Mouse (Mus musculus) intestine, embryonic 16.5 days (tissue): ENCODE measurements around the gene Pole3. TPM values are rescaled to one million over a fixed set of nuclear protein-coding genes. Genes with fewer than 3 reads are reported as not detected.

Source experiments
- ATAC-seq: fragments of 200-750 bp; cut with Nextera tagmentation; 2 replicates; pipeline ENCODE4 v1.8.0; 2017; ENCODE audit warnings: moderate TSS enrichment, moderate library complexity
- H3K27ac ChIP-seq: fragments of 300-500 bp; sonication (generic); 2 replicates; pipeline ENCODE4 v1.5.1; 2014; ENCODE audit warnings: mild to moderate bottlenecking, low read length
- H3K27me3 ChIP-seq: fragments of 300-500 bp; sonication (generic); replicated peaks from 2 replicates; pipeline ENCODE4 v1.6.1; 2014; ENCODE audit warnings: low read length, control low read depth, mixed read lengths; ENCODE audit not compliant: control insufficient read depth, insufficient read depth
- H3K36me3 ChIP-seq: fragments of 300-500 bp; sonication (generic); 2 replicates; pipeline ENCODE4 v1.6.1; 2014; ENCODE audit warnings: low read length, control low read depth; ENCODE audit not compliant: control insufficient read depth, insufficient read depth
- H3K4me1 ChIP-seq: fragments of 300-500 bp; sonication (generic); 2 replicates; pipeline ENCODE4 v1.6.1; 2014; ENCODE audit warnings: low read length, control low read depth, mixed read lengths; ENCODE audit not compliant: control insufficient read depth, insufficient read depth
- H3K4me2 ChIP-seq: fragments of 300-500 bp; sonication (generic); 2 replicates; pipeline ENCODE4 v1.6.1; 2014; ENCODE audit warnings: low read depth, low read length, control low read depth
- H3K4me3 ChIP-seq: fragments of 300-500 bp; sonication (generic); 2 replicates; pipeline ENCODE4 v1.5.1; 2014; ENCODE audit warnings: mild to moderate bottlenecking, low read length
- H3K9ac ChIP-seq: fragments of 300-500 bp; sonication (generic); 2 replicates; pipeline ENCODE4 v1.6.1; 2014; ENCODE audit warnings: low read depth, low read length
- H3K9me3 ChIP-seq: fragments of 300-500 bp; sonication (generic); 2 replicates; pipeline ENCODE4 v1.6.1; 2016; ENCODE audit warnings: low read length, control low read depth; ENCODE audit not compliant: control insufficient read depth
- WGBS: fragments of 180-500 bp; shearing (Covaris S2); extraction: QIAGEN DNeasy Blood & Tissue Kit; methylation state at CpG from one replicate; pipeline ENCODE4 v1.1.7; 2014; 5-methylcytosine and 5-hydroxymethylcytosine counted together
- polyA plus RNA-seq: library from polyadenylated mRNA; unstranded; fragments of >200 nt; fragmentation: Nextera tagmentation; extraction: Ambion mirVana; gene quantifications from 2 replicates; pipeline ENCODE4 v1.2.1, GENCODE M21; 2015

The Pole3 gene
- polyA plus RNA-seq, 1 experiment from 2014 or later, result 67.5 TPM

DNA sequence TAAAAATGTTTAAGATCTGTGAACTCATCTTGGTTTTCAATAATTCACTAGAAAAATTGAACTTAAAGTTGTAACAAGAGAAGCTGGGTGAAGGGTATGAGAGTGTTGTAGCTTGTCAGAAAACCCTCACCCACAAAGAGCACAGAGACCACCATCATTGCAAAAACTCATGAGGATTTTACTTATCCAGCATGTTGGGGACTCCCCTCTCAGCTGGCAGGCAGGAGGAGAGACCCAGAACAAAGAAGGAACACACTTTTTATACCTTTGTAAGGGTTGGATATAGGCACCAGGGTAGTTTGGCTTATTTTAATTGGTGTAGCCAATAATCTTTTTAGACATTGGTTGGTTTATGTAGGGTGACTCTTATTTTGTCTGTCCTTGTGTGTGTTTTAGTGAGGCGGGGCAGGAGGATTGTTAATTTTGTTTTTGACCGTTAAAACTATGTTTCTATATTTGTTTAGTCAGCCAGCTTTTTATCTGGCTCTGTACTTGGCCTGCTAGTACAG, 3.9 kb downstream of the Pole3 start:
- Histone ChIP-seq H3K9ac (no peak overlapping the region), H3K4me3 (no peak overlapping the region), H3K36me3 (0 out of 2 replicates have a peak, but pooled peaks cover 2% of the 10 kb centered on the region), H3K4me2 (no peak overlapping the region; the same call in 1 of the 2 replicates), H3K4me1 (peaks cover 31% of the 10 kb centered on the region), H3K27me3 (no peaks in the 10 kb centered on the region), H3K27ac (no peak overlapping the region), H3K9me3 (no peaks in the 10 kb centered on the region)
- ATAC-seq, result no peak
- 72% methylated on average over 2 of the region's 2 CpGs for WGBS

DNA sequence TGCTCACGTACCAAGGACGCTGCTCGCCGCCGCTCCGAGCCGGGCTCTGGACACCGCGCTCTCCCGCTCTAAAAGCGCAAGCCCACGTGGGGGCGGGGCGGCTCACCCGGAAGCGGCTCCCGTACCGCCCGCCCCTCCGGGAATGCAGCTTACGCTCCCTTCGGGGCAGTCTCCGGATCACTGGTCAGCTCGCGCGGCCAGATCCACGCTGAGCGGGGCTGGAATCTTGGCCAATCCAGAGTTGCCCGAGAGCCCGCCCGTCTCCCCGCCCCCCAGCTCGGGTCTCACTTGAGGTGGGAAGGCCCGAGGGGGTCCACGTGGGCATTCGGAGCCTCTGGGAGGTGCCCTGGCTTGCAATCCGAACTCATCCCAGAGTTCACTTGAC, 5.0 kb downstream of the Pole3 start, which contains the start of gene Alad:
Alad (minus strand) TSS at position 70 of the 385 bp plus-strand sequence.
- no peaks in the 10 kb centered on the region for H3K9me3 ChIP-seq
- peaks cover 42% of the 10 kb centered on the region for H3K4me1 ChIP-seq
- H3K36me3 ChIP-seq, result 0 out of 2 replicates have a peak, but pooled peaks cover 2% of the 10 kb centered on the region
- H3K27ac ChIP-seq, result peak within 1 kb of the TSS; percentile 97
- peak within 1 kb of the TSS; percentile 87 for H3K9ac ChIP-seq
- H3K4me2 ChIP-seq, result peak within 1 kb of the TSS; percentile 74
- under 1% methylated on average over 37 of the region's 37 CpGs for WGBS
- ATAC-seq, result peak; percentile 79
- H3K27me3 ChIP-seq, result no peaks in the 10 kb centered on the region
- H3K4me3 ChIP-seq, result peak within 1 kb of the TSS; percentile 87

DNA sequence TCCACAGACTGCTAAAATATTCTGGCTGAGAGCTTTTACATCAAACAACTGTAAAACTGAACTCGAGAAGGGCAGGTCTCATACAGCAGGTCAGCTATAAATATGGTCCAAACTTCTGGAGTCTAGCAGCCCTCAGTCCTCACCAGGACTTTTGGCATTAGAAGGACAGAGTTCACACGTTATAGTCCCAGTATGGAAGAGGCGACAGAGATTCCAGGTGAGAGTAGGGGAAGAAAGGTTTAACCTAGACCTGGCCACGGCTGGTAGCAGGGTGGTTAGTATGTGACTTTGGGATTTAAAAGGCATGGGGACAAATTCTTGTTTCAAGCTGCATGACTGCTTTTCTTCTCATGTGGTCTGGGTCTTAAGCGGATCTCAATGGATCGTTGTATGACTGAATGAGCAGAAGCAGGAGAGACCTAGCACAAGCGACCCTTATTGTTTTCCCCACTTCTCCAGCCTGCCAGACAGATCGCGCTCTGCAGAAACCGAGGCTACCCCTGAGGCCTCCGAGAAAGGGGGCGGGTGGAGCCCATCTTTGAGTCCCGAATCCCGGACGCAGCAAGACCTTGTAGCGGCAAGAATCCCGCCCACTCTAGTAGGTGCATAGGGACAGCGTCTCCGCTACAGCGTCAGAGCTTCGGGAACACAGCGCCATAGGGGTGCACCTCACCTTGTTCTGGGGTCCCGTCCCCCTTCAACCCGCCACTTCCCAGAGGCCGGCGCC, 5.6 kb downstream of the Pole3 start:
- Histone ChIP-seq H3K27ac (peak overlapping the region; percentile 97), H3K4me2 (peak overlapping the region; percentile 74), H3K36me3 (0 out of 2 replicates have a peak, but pooled peaks cover 2% of the 10 kb centered on the region), H3K27me3 (no peaks in the 10 kb centered on the region), H3K9ac (peak overlapping the region; percentile 87), H3K4me1 (peaks cover 41% of the 10 kb centered on the region), H3K4me3 (peak overlapping the region; percentile 87), H3K9me3 (no peaks in the 10 kb centered on the region)
- WGBS, result under 1% methylated on average over 26 of the region's 26 CpGs
- ATAC-seq, result peak; percentile 57

DNA sequence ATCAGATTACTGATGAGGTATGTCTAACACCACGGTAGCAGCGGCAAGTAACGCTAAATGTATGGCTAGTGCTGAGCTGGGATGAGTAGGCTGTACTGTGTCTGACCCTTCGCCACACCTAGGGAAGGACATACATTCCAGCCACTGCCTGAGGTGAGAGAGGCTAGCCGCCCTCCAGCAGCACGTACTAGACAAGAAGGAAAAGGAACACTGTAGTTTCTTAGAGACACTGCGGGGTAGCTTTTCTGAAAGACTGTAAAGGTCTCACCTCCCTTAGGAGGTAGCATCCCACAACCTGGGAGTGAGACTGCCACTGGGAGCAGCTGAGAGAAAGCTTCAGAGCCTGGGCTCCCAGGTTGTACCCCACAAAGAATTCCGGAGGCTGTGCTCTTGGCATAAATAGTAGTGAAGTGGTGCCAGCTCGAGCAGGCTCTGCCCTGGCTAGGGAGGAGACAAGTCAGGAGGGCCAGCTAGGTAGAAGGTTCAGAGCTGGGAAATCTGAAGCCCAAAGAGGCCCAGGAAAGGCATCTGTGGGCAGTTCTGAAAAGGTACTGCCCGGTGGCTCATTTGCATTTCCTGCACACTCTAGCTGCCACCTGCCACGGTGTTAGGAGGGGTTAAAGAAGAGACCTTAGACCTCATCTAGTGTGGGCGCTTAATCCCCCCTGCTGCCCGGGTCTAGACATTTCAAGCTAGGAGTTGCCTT, 6.3 kb downstream of the Pole3 start:
- ATAC-seq, result peak; percentile 63
- peak overlapping the region; percentile 74 for H3K4me2 ChIP-seq
- WGBS, result 29% methylated on average over 13 of the region's 13 CpGs
- peak overlapping the region; percentile 87 for H3K4me3 ChIP-seq
- peaks cover 34% of the 10 kb centered on the region for H3K4me1 ChIP-seq
- peak overlapping the region; percentile 97 for H3K27ac ChIP-seq
- H3K36me3 ChIP-seq, result peaks cover under 1% of the 10 kb centered on the region; the same call in 1 of the 2 replicates
- peak overlapping the region; percentile 87 for H3K9ac ChIP-seq
- H3K9me3 ChIP-seq, result no peaks in the 10 kb centered on the region
- no peaks in the 10 kb centered on the region for H3K27me3 ChIP-seq

DNA sequence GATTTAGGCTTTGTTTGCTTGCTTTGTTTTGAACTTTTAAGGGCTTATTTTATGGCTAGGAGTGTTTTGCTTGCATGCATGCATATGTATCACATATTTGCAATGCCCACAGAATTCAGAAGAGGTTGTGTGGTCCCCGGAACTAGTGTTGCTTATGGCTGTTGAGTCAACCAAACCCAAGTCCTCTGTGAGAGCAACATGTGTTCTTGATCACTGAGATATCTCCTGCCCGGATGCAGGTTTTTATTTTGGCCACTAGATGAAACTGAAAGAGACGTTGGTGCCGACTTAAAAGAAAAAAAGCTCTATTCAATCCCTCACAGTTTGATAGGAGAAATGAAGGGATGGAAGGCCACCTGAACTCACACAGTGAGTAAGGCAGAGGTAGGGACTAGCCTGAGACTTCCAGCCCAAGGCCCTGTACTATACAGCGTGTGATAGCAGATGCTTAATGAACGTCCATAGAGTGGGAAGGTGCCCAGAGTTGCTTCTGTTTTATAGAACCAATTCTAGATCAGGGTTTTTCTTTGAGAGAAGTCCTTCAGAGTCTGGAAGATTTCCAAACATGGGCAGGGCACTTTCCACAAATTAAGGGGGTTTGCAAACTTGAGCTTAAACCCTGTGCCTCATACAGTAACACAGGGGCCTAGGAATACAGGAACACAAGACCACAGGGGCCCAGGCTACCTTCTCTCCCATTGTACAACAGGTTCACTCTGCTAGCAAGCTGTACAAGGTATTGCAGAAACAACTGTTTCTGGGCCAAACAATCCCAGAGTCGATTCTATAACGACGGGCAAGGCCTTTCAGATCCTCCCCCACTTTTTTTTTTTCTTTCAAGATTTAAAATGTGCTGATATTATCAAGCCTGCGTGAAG, 7.1 kb downstream of the Pole3 start:
- no peaks in the 10 kb centered on the region for H3K9me3 ChIP-seq
- no peaks in the 10 kb centered on the region for H3K27me3 ChIP-seq
- WGBS, result 71% methylated on average over 10 of the region's 10 CpGs
- H3K9ac ChIP-seq, result peak overlapping the region; percentile 87
- H3K4me3 ChIP-seq, result peak overlapping the region; percentile 87
- H3K4me2 ChIP-seq, result peak overlapping the region; percentile 74
- H3K36me3 ChIP-seq, result peaks cover 4% of the 10 kb centered on the region
- no peak for ATAC-seq
- peaks cover 32% of the 10 kb centered on the region for H3K4me1 ChIP-seq
- H3K27ac ChIP-seq, result peak overlapping the region; percentile 97

DNA sequence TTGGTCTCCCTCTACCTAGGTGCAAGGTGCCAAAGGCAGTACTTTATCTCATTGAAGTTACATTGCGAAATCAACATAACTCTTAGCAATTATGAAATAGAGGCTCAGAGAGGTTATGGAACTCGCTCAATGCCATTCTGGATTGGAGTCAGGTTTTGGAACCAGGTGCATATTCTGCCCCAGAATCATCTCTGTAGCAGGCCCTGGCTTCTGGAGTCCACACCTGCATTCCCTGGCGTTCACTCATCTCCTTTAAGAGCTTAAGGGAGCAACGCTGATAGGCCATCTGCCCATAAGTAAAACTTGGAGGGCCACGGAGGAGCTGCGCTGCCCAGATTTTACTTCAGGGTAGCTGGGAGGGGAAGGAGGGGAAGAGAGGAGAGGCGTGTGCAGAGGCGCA, 7.8 kb downstream of the Pole3 start:
- peak overlapping the region; percentile 74 for H3K4me2 ChIP-seq
- no peaks in the 10 kb centered on the region for H3K27me3 ChIP-seq
- no peaks in the 10 kb centered on the region for H3K9me3 ChIP-seq
- ATAC-seq, result peak; percentile 30
- H3K36me3 ChIP-seq, result peaks cover 11% of the 10 kb centered on the region
- H3K4me3 ChIP-seq, result peak overlapping the region; percentile 87; the same call in 1 of the 2 replicates
- WGBS, result 59% methylated on average over 8 of the region's 8 CpGs
- H3K9ac ChIP-seq, result no peak overlapping the region
- peak overlapping the region; percentile 97 for H3K27ac ChIP-seq
- H3K4me1 ChIP-seq, result peaks cover 32% of the 10 kb centered on the region

DNA sequence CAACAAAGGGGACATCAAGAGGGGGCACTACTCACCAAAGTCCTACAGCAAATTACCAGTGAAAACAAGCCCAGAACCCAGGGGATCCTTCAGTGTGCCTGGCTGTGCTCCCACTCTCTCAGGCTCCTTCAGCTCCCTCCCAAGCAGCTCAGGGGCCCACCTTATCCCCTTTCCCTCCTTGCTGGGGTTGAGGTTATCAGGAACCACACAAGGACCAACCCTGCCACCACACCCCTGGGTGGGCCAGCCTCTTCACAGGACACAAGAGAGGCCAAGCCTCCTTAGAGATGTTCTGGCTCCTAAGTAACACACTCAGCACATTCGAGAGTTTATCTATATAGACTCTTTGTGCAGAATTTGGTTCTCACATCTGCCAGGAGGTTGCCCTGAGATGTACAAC, 8.3 kb downstream of the Pole3 start:
- Histone ChIP-seq H3K27me3 (no peaks in the 10 kb centered on the region), H3K36me3 (peaks cover 16% of the 10 kb centered on the region), H3K4me2 (peak overlapping the region; percentile 74), H3K4me3 (peak overlapping the region; percentile 25), H3K4me1 (peaks cover 32% of the 10 kb centered on the region), H3K9me3 (no peaks in the 10 kb centered on the region), H3K9ac (peak overlapping the region; percentile 57; the same call in 1 of the 2 replicates), H3K27ac (peak overlapping the region; percentile 97)
- 45% methylated on average over 1 of the region's 1 CpGs for WGBS
- ATAC-seq, result peak; percentile 59

DNA sequence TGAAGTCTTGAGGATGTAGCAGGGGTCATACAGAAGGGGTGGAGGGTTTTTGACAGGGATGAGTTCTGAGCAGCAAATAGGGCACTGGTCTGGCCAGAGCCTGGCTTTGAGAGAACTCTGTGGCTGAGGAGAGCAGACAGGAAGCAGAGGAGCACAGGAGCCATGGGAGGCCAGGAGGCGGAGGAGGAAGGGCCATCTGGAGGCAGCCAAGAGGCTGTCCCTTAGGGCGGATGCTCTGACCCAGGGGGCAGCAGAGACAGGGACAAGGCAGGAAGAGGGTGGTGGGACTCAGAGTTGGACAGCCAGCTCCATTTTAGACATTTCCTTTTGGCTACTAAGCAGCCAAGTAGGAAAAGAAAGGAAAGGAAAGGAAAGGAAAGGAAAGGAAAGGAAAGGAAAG, 8.8 kb downstream of the Pole3 start:
- Histone ChIP-seq H3K4me1 (peaks cover 32% of the 10 kb centered on the region), H3K9ac (peak overlapping the region; percentile 57), H3K4me2 (peak overlapping the region; percentile 74), H3K27me3 (no peaks in the 10 kb centered on the region), H3K36me3 (peaks cover 20% of the 10 kb centered on the region), H3K4me3 (peak overlapping the region; percentile 25; the same call in 1 of the 2 replicates), H3K9me3 (no peaks in the 10 kb centered on the region), H3K27ac (peak overlapping the region; percentile 97)
- WGBS, result 30% methylated on average over 2 of the region's 2 CpGs
- ATAC-seq, result no peak
